Mouse (Mus musculus) cerebellum, postnatal 36 days (tissue): ENCODE results near the gene Casr.

Experiments used
- DNase-seq, 2 experiments: peaks; one replicate each; pipeline ENCODE4 v3.0.0; 2021 to 2022; ENCODE audit warnings: mixed read lengths in 2 of 2

The Casr gene

GRCm38 (mm10) chr16:36561386-36562338 lies at the start of gene Casr:
Gene Casr, minus strand, starts transcription at chr16:36562141.
- DNase-seq, result no peak

- no peak for DNase-seq
These were observed 40.7 kb upstream of the Casr start for GRCm38 (mm10) chr16:36602632-36603031.

- no peak for DNase-seq
These were observed 36.3 kb upstream of the Casr start for GRCm38 (mm10) chr16:36598265-36598664.

- no peak for DNase-seq
These were observed 34.9 kb upstream of the Casr start for GRCm38 (mm10) chr16:36596671-36597410.

- DNase-seq, result no peak
These were observed 28.0 kb upstream of the Casr start for GRCm38 (mm10) chr16:36589898-36590297.

- no peak for DNase-seq
These were observed 26.0 kb upstream of the Casr start for GRCm38 (mm10) chr16:36587971-36588370.

GRCm38 (mm10) chr16:36582073-36582472 lies 20.1 kb upstream of the Casr start:
- DNase-seq, result no peak

- DNase-seq, result no peak
These were observed 10.0 kb upstream of the Casr start for GRCm38 (mm10) chr16:36571942-36572341.

- no peak for DNase-seq
These were observed 2.4 kb downstream of the Casr start for GRCm38 (mm10) chr16:36559573-36559972.

GRCm38 (mm10) chr16:36555672-36556165 lies 6.2 kb downstream of the Casr start:
- DNase-seq, result no peak

- DNase-seq, result no peak
These were observed 8.3 kb downstream of the Casr start for GRCm38 (mm10) chr16:36553624-36554023.

- DNase-seq, result no peak
These were observed 16.6 kb downstream of the Casr start for GRCm38 (mm10) chr16:36545333-36545732.

GRCm38 (mm10) chr16:36543091-36543490 lies 18.9 kb downstream of the Casr start:
- DNase-seq, result no peak

GRCm38 (mm10) chr16:36540834-36541233 lies 21.1 kb downstream of the Casr start:
- DNase-seq, result no peak

- no peak for DNase-seq
These were observed 28.8 kb downstream of the Casr start for GRCm38 (mm10) chr16:36532981-36533687.

- no peak for DNase-seq
These were observed 29.9 kb downstream of the Casr start for GRCm38 (mm10) chr16:36532046-36532445.

- DNase-seq, result no peak
These were observed 30.3 kb downstream of the Casr start for GRCm38 (mm10) chr16:36531630-36532029.

GRCm38 (mm10) chr16:36530566-36531552 lies 31.1 kb downstream of the Casr start:
- DNase-seq, result no peak

GRCm38 (mm10) chr16:36528822-36529221 lies 33.1 kb downstream of the Casr start:
- no peak for DNase-seq

- no peak for DNase-seq
These were observed 35.2 kb downstream of the Casr start for GRCm38 (mm10) chr16:36526596-36527282.

GRCm38 (mm10) chr16:36523095-36523494 lies 38.8 kb downstream of the Casr start:
- DNase-seq, result no peak
